Mouse (Mus musculus): ENCODE measurements around the gene Gp1bb. TPM values are rescaled to one million over a fixed set of nuclear protein-coding genes. Genes with fewer than 3 reads are reported as not detected.

The Gp1bb gene
- polyA plus RNA-seq, 1 experiment from 2014 or later, result 9.7 TPM

- H3K9me3 ChIP-seq (ENCODE audit: control insufficient read depth, low read length), result peaks cover 2% of the 10 kb centered on the region; the same call in 1 of the 2 replicates
- H3K27ac ChIP-seq (ENCODE audit: low read depth, low read length), result no peak overlapping the region
- H3K4me2 ChIP-seq (ENCODE audit: low read length), result no peak overlapping the region
- peaks cover 50% of the 10 kb centered on the region for H3K27me3 ChIP-seq (replicated peaks; ENCODE audit: control insufficient read depth, insufficient read depth, low read length)
- peaks cover 38% of the 10 kb centered on the region for H3K4me1 ChIP-seq (ENCODE audit: control insufficient read depth, insufficient read depth, low read depth, low read length)
- no peak for ATAC-seq
- peaks cover 39% of the 10 kb centered on the region for H3K36me3 ChIP-seq (ENCODE audit: control insufficient read depth, insufficient read depth, low read length)
- H3K4me3 ChIP-seq (ENCODE audit: low read length), result no peak overlapping the region
- WGBS, result 37% methylated on average over 15 of the region's 15 CpGs
- H3K9ac ChIP-seq (ENCODE audit: low read depth, low read length), result no peak overlapping the region
Observed at GRCm38 (mm10) chr16:18624641-18625040, 2.4 kb upstream of the Gp1bb start.

GRCm38 (mm10) chr16:18623751-18624540, 1.7 kb upstream of the Gp1bb start:
- H3K4me1 ChIP-seq (ENCODE audit: control insufficient read depth, insufficient read depth, low read depth, low read length), result peaks cover 38% of the 10 kb centered on the region
- no peak overlapping the region for H3K4me2 ChIP-seq (ENCODE audit: low read length)
- 39% methylated on average over 15 of the region's 15 CpGs for WGBS
- no peak overlapping the region for H3K9ac ChIP-seq (ENCODE audit: low read depth, low read length)
- H3K36me3 ChIP-seq (ENCODE audit: control insufficient read depth, insufficient read depth, low read length), result peaks cover 39% of the 10 kb centered on the region
- peaks cover 2% of the 10 kb centered on the region; the same call in 1 of the 2 replicates for H3K9me3 ChIP-seq (ENCODE audit: control insufficient read depth, low read length)
- H3K27ac ChIP-seq (ENCODE audit: low read depth, low read length), result no peak overlapping the region
- H3K4me3 ChIP-seq (ENCODE audit: low read length), result no peak overlapping the region
- H3K27me3 ChIP-seq (replicated peaks; ENCODE audit: control insufficient read depth, insufficient read depth, low read length), result peaks cover 57% of the 10 kb centered on the region
- no peak for ATAC-seq

- Histone ChIP-seq H3K27me3 (replicated peaks; ENCODE audit: control insufficient read depth, insufficient read depth, low read length) (peaks cover 65% of the 10 kb centered on the region), H3K9ac (ENCODE audit: low read depth, low read length) (no peak overlapping the region; the same call in 1 of the 2 replicates), H3K4me1 (ENCODE audit: control insufficient read depth, insufficient read depth, low read depth, low read length) (peaks cover 34% of the 10 kb centered on the region), H3K4me3 (ENCODE audit: low read length) (no peak overlapping the region), H3K9me3 (ENCODE audit: control insufficient read depth, low read length) (peaks cover 2% of the 10 kb centered on the region; the same call in 1 of the 2 replicates), H3K4me2 (ENCODE audit: low read length) (no peak overlapping the region), H3K27ac (ENCODE audit: low read depth, low read length) (no peak overlapping the region), H3K36me3 (ENCODE audit: control insufficient read depth, insufficient read depth, low read length) (peaks cover 39% of the 10 kb centered on the region)
- ATAC-seq, result no peak
- WGBS, result 40% methylated on average over 29 of the region's 29 CpGs
Observed at GRCm38 (mm10) chr16:18622916-18623750, 930 bp upstream of the Gp1bb start.

GRCm38 (mm10) chr16:18621362-18622001, 721 bp downstream of the Gp1bb start:
- Histone ChIP-seq H3K9ac (ENCODE audit: low read depth, low read length) (peak overlapping the region; percentile 54), H3K36me3 (ENCODE audit: control insufficient read depth, insufficient read depth, low read length) (peaks cover 39% of the 10 kb centered on the region), H3K4me3 (ENCODE audit: low read length) (peak overlapping the region; percentile 42), H3K27me3 (replicated peaks; ENCODE audit: control insufficient read depth, insufficient read depth, low read length) (peaks cover 65% of the 10 kb centered on the region), H3K9me3 (ENCODE audit: control insufficient read depth, low read length) (no peaks in the 10 kb centered on the region; the same call in 1 of the 2 replicates), H3K27ac (ENCODE audit: low read depth, low read length) (no peak overlapping the region), H3K4me1 (ENCODE audit: control insufficient read depth, insufficient read depth, low read depth, low read length) (peaks cover 26% of the 10 kb centered on the region), H3K4me2 (ENCODE audit: low read length) (peak overlapping the region; percentile 81)
- ATAC-seq, result no peak
- 17% methylated on average over 38 of the region's 38 CpGs for WGBS

- no peak overlapping the region for H3K27ac ChIP-seq (ENCODE audit: low read depth, low read length)
- WGBS, result 4% methylated on average over 62 of the region's 74 CpGs
- ATAC-seq, result peak; percentile 43
- no peaks in the 10 kb centered on the region; the same call in 1 of the 2 replicates for H3K9me3 ChIP-seq (ENCODE audit: control insufficient read depth, low read length)
- peak overlapping the region; percentile 42 for H3K4me3 ChIP-seq (ENCODE audit: low read length)
- peaks cover 65% of the 10 kb centered on the region for H3K27me3 ChIP-seq (replicated peaks; ENCODE audit: control insufficient read depth, insufficient read depth, low read length)
- peaks cover 39% of the 10 kb centered on the region for H3K36me3 ChIP-seq (ENCODE audit: control insufficient read depth, insufficient read depth, low read length)
- peaks cover 21% of the 10 kb centered on the region for H3K4me1 ChIP-seq (ENCODE audit: control insufficient read depth, insufficient read depth, low read depth, low read length)
- peak overlapping the region; percentile 81 for H3K4me2 ChIP-seq (ENCODE audit: low read length)
- peak overlapping the region; percentile 54 for H3K9ac ChIP-seq (ENCODE audit: low read depth, low read length)
Observed at GRCm38 (mm10) chr16:18620601-18621361, 1.4 kb downstream of the Gp1bb start.

GRCm38 (mm10) chr16:18620201-18620600, 2.0 kb downstream of the Gp1bb start:
- WGBS, result 24% methylated on average over 6 of the region's 6 CpGs
- Histone ChIP-seq H3K4me2 (ENCODE audit: low read length) (no peak overlapping the region; the same call in 1 of the 2 replicates), H3K27me3 (replicated peaks; ENCODE audit: control insufficient read depth, insufficient read depth, low read length) (peaks cover 59% of the 10 kb centered on the region), H3K4me3 (ENCODE audit: low read length) (no peak overlapping the region), H3K36me3 (ENCODE audit: control insufficient read depth, insufficient read depth, low read length) (peaks cover 38% of the 10 kb centered on the region), H3K9me3 (ENCODE audit: control insufficient read depth, low read length) (no peaks in the 10 kb centered on the region; the same call in 1 of the 2 replicates), H3K4me1 (ENCODE audit: control insufficient read depth, insufficient read depth, low read depth, low read length) (peaks cover 20% of the 10 kb centered on the region), H3K9ac (ENCODE audit: low read depth, low read length) (no peak overlapping the region), H3K27ac (ENCODE audit: low read depth, low read length) (no peak overlapping the region)
- no peak for ATAC-seq

- Histone ChIP-seq H3K9ac (ENCODE audit: low read depth, low read length) (no peak overlapping the region; the same call in 1 of the 2 replicates), H3K4me2 (ENCODE audit: low read length) (no peak overlapping the region), H3K27me3 (replicated peaks; ENCODE audit: control insufficient read depth, insufficient read depth, low read length) (peaks cover 49% of the 10 kb centered on the region), H3K27ac (ENCODE audit: low read depth, low read length) (no peak overlapping the region), H3K36me3 (ENCODE audit: control insufficient read depth, insufficient read depth, low read length) (peaks cover 27% of the 10 kb centered on the region), H3K4me3 (ENCODE audit: low read length) (no peak overlapping the region), H3K9me3 (ENCODE audit: control insufficient read depth, low read length) (no peaks in the 10 kb centered on the region; the same call in 1 of the 2 replicates), H3K4me1 (ENCODE audit: control insufficient read depth, insufficient read depth, low read depth, low read length) (peaks cover 20% of the 10 kb centered on the region)
- no peak for ATAC-seq
- 22% methylated on average over 4 of the region's 4 CpGs for WGBS
Observed at GRCm38 (mm10) chr16:18619110-18619509, 3.1 kb downstream of the Gp1bb start.

GRCm38 (mm10) chr16:18618297-18618696, 3.9 kb downstream of the Gp1bb start:
- no peak overlapping the region for H3K27ac ChIP-seq (ENCODE audit: low read depth, low read length)
- ATAC-seq, result no peak; the same call in 1 of the 2 replicates
- H3K4me2 ChIP-seq (ENCODE audit: low read length), result no peak overlapping the region
- H3K27me3 ChIP-seq (replicated peaks; ENCODE audit: control insufficient read depth, insufficient read depth, low read length), result peaks cover 42% of the 10 kb centered on the region
- peaks cover 19% of the 10 kb centered on the region for H3K36me3 ChIP-seq (ENCODE audit: control insufficient read depth, insufficient read depth, low read length)
- H3K4me1 ChIP-seq (ENCODE audit: control insufficient read depth, insufficient read depth, low read depth, low read length), result peaks cover 20% of the 10 kb centered on the region
- H3K4me3 ChIP-seq (ENCODE audit: low read length), result no peak overlapping the region
- WGBS, result 45% methylated on average over 2 of the region's 2 CpGs
- H3K9ac ChIP-seq (ENCODE audit: low read depth, low read length), result no peak overlapping the region
- H3K9me3 ChIP-seq (ENCODE audit: control insufficient read depth, low read length), result no peaks in the 10 kb centered on the region

Measured in hindbrain, embryonic 16.5 days (tissue).